Mouse (Mus musculus): ENCODE measurements at regions not wholly inside any gene's neighbourhood (a gene's known extent, or its start where the extent isn't known, plus 50 kb on each side); places are given as distances from the start of the nearest gene placed in this dataset.
"Not testable (repeated sequence)": the region's sequence is repeated elsewhere in the genome, so short reads cannot be mapped to it uniquely, and the experiment has no call there.

DNA sequence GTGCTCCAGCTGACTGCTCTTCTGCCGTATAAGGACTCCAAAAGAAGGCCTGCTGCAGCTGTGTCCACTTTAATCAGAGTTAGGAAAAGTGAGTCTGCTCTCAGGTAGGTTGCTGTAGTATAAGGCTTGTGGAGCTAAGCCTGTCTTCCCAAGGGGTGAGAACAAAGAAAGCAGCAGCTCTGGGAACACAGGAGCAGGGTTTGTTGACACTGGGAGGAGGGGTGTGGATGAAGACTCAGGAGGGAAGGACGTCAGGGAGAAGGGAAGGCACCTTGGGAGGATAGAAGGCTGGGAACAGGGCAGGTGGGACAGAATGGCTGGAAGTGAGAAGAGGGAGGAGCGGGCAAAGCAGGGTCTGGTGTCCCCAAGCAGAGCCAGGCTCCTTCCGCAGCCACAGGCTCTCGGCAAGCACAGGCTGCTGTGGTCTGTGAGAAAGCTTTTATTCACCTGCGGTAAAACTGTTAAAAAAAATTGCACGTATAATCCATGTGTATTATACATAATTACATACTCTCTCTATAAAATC lies 106.2 kb downstream of the Prl2c3 start:
- TF ChIP-seq CTCF (IDR thresholded peaks at IDR 0.05; ENCODE audit: control insufficient read depth, insufficient read depth, low read length); POLR2A (IDR thresholded peaks at IDR 0.05; ENCODE audit: borderline replicate concordance, control insufficient read depth, low read depth, low read length): not testable (repeated sequence)
